Mouse (Mus musculus): ENCODE measurements around the gene Dusp18.

Gene Dusp18

GRCm38 (mm10) chr11:3894406-3895281 is at the start of gene Dusp18, which contains the start of gene 4921536K21Rik:
TSS of gene Dusp18 (plus strand) at chr11:3895240.
TSS of gene 4921536K21Rik (minus strand) at chr11:3895098.
- DNase-seq (ENCODE audit: low spot score), result peak; percentile 95

GRCm38 (mm10) chr11:3846351-3846750 is 48.7 kb upstream of the Dusp18 start:
- no peak for DNase-seq (ENCODE audit: low spot score)

- no peak for DNase-seq (ENCODE audit: low spot score)
Measured at GRCm38 (mm10) chr11:3849469-3850314, 45.3 kb upstream of the Dusp18 start.

- DNase-seq (ENCODE audit: low spot score), result no peak
Measured at GRCm38 (mm10) chr11:3850315-3850614, 44.8 kb upstream of the Dusp18 start.

- no peak for DNase-seq (ENCODE audit: low spot score)
Measured at GRCm38 (mm10) chr11:3850746-3851277, 44.2 kb upstream of the Dusp18 start.

GRCm38 (mm10) chr11:3851872-3852271 is 43.2 kb upstream of the Dusp18 start:
- DNase-seq (ENCODE audit: low spot score), result no peak

- DNase-seq (ENCODE audit: low spot score), result no peak
Measured at GRCm38 (mm10) chr11:3853031-3853430, 42.0 kb upstream of the Dusp18 start.

- DNase-seq (ENCODE audit: low spot score), result peak; percentile 59
Measured at GRCm38 (mm10) chr11:3853481-3854034, 41.5 kb upstream of the Dusp18 start.

- DNase-seq (ENCODE audit: low spot score), result no peak
Measured at GRCm38 (mm10) chr11:3854156-3854555, 40.9 kb upstream of the Dusp18 start.

- no peak for DNase-seq (ENCODE audit: low spot score)
Measured at GRCm38 (mm10) chr11:3855846-3856245, 39.2 kb upstream of the Dusp18 start.

- no peak for DNase-seq (ENCODE audit: low spot score)
Measured at GRCm38 (mm10) chr11:3857902-3858301, 37.1 kb upstream of the Dusp18 start.

GRCm38 (mm10) chr11:3859778-3860177 is 35.3 kb upstream of the Dusp18 start:
- no peak for DNase-seq (ENCODE audit: low spot score)

GRCm38 (mm10) chr11:3860361-3860760 is 34.7 kb upstream of the Dusp18 start:
- no peak for DNase-seq (ENCODE audit: low spot score)

- no peak for DNase-seq (ENCODE audit: low spot score)
Measured at GRCm38 (mm10) chr11:3862661-3863453, 32.2 kb upstream of the Dusp18 start.

- DNase-seq (ENCODE audit: low spot score), result no peak
Measured at GRCm38 (mm10) chr11:3863454-3864112, 31.5 kb upstream of the Dusp18 start, which contains the start of gene Osbp2. TSS of gene Osbp2 (minus strand) at chr11:3863903.

GRCm38 (mm10) chr11:3864343-3864742 is 30.7 kb upstream of the Dusp18 start:
- no peak for DNase-seq (ENCODE audit: low spot score)

GRCm38 (mm10) chr11:3876419-3876818 is 18.6 kb upstream of the Dusp18 start:
- DNase-seq (ENCODE audit: low spot score), result no peak

GRCm38 (mm10) chr11:3878660-3879059 is 16.4 kb upstream of the Dusp18 start:
- no peak for DNase-seq (ENCODE audit: low spot score)

- peak; percentile 69 for DNase-seq (ENCODE audit: low spot score)
Measured at GRCm38 (mm10) chr11:3879836-3880235, 15.2 kb upstream of the Dusp18 start.

- no peak for DNase-seq (ENCODE audit: low spot score)
Measured at GRCm38 (mm10) chr11:3883711-3884110, 11.3 kb upstream of the Dusp18 start.

- DNase-seq (ENCODE audit: low spot score), result no peak
Measured at GRCm38 (mm10) chr11:3887331-3887730, 7.7 kb upstream of the Dusp18 start.

Data from layer of hippocampus, adult 9-10 months (tissue).